Mouse (Mus musculus) adrenal gland, adult 18-20 months (tissue): ENCODE measurements around the gene Eid3. TPM values are rescaled to one million over a fixed set of nuclear protein-coding genes. Genes with fewer than 3 reads are reported as not detected.

Experiments used
- DNase-seq, 2 experiments: peaks; one replicate each; pipeline ENCODE4 v3.0.0; 2021 to 2022; ENCODE audit warnings: low spot score in 2 of 2
- total RNA-seq, 2 experiments: library from RNA; stranded (reverse); gene quantifications; 1 replicate in 1 of 2; 2 replicates in 1 of 2; pipeline ENCODE4 v1.2.3; 2021

Eid3 gene
- total RNA-seq, 2 experiments from 2014 or later = 1.4 to 2.0 TPM

- peak; percentile 74 to 76 for DNase-seq
Measured at GRCm38 (mm10) chr10:82860181-82860928, 6.1 kb upstream of the Eid3 start.

GRCm38 (mm10) chr10:82860929-82861315 lies 5.5 kb upstream of the Eid3 start:
- DNase-seq = no peak

- peak in 1 of 2 experiments; percentile 21 for DNase-seq
Measured at GRCm38 (mm10) chr10:82863106-82863680, 3.2 kb upstream of the Eid3 start.

- DNase-seq = no peak
Measured at GRCm38 (mm10) chr10:82863827-82864226, 2.6 kb upstream of the Eid3 start.

- no peak for DNase-seq
Measured at GRCm38 (mm10) chr10:82866832-82867231, 406 bp downstream of the Eid3 start.

- peak in 1 of 2 experiments; percentile 27 for DNase-seq
Measured at GRCm38 (mm10) chr10:82868418-82869086, 2.1 kb downstream of the Eid3 start.

GRCm38 (mm10) chr10:82875446-82875845 lies 9.0 kb downstream of the Eid3 start:
- no peak for DNase-seq

- DNase-seq = no peak
Measured at GRCm38 (mm10) chr10:82876076-82876796, 9.8 kb downstream of the Eid3 start.

GRCm38 (mm10) chr10:82887354-82887753 lies 20.9 kb downstream of the Eid3 start:
- DNase-seq = no peak

- no peak for DNase-seq
Measured at GRCm38 (mm10) chr10:82888576-82888975, 22.1 kb downstream of the Eid3 start.

GRCm38 (mm10) chr10:82889447-82889973 lies 23.1 kb downstream of the Eid3 start:
- DNase-seq = peak; percentile 63 to 70

- DNase-seq = no peak
Measured at GRCm38 (mm10) chr10:82890936-82891335, 24.5 kb downstream of the Eid3 start.

GRCm38 (mm10) chr10:82891427-82891826 lies 25.0 kb downstream of the Eid3 start:
- DNase-seq = no peak

GRCm38 (mm10) chr10:82892442-82893055 lies 26.1 kb downstream of the Eid3 start:
- no peak for DNase-seq

GRCm38 (mm10) chr10:82893872-82894650 lies 27.6 kb downstream of the Eid3 start:
- DNase-seq = no peak

- no peak for DNase-seq
Measured at GRCm38 (mm10) chr10:82897936-82898335, 31.5 kb downstream of the Eid3 start.

GRCm38 (mm10) chr10:82898893-82899292 lies 32.5 kb downstream of the Eid3 start:
- no peak for DNase-seq

GRCm38 (mm10) chr10:82899810-82900421 lies 33.5 kb downstream of the Eid3 start:
- DNase-seq = no peak

GRCm38 (mm10) chr10:82900546-82900945 lies 34.1 kb downstream of the Eid3 start:
- no peak for DNase-seq

- peak; percentile 92 for DNase-seq
Measured at GRCm38 (mm10) chr10:82901436-82901835, 35.0 kb downstream of the Eid3 start.
